Mouse (Mus musculus) MN1 (cell line): Measurements from ENCODE around the gene Timm10b.

ENCODE experiments used
- DNase-seq: peaks from one replicate; pipeline ENCODE4 v3.0.0-alpha.2; 2016; ENCODE audit warnings: low spot score

Gene Timm10b

GRCm38 (mm10) chr7:105639756-105640155 is at the start of gene Timm10b:
Gene Timm10b, plus strand, starts transcription at chr7:105640056.
- no peak for DNase-seq

- DNase-seq, result no peak
Observed at GRCm38 (mm10) chr7:105590097-105590496, 49.8 kb upstream of the Timm10b start.

- peak; percentile 48 for DNase-seq
Observed at GRCm38 (mm10) chr7:105602860-105603623, 36.8 kb upstream of the Timm10b start.

- no peak for DNase-seq
Observed at GRCm38 (mm10) chr7:105608467-105608866, 31.4 kb upstream of the Timm10b start.

- DNase-seq, result no peak
Observed at GRCm38 (mm10) chr7:105611767-105612166, 28.1 kb upstream of the Timm10b start.

- DNase-seq, result no peak
Observed at GRCm38 (mm10) chr7:105614400-105614799, 25.5 kb upstream of the Timm10b start.

- DNase-seq, result no peak
Observed at GRCm38 (mm10) chr7:105615720-105616119, 24.1 kb upstream of the Timm10b start.

GRCm38 (mm10) chr7:105616561-105616960 is 23.3 kb upstream of the Timm10b start:
- no peak for DNase-seq

GRCm38 (mm10) chr7:105617810-105618209 is 22.0 kb upstream of the Timm10b start:
- no peak for DNase-seq

GRCm38 (mm10) chr7:105619701-105620100 is 20.2 kb upstream of the Timm10b start:
- no peak for DNase-seq

GRCm38 (mm10) chr7:105621053-105621452 is 18.8 kb upstream of the Timm10b start:
- peak; percentile 58 for DNase-seq

GRCm38 (mm10) chr7:105621646-105622292 is 18.1 kb upstream of the Timm10b start:
- no peak for DNase-seq

GRCm38 (mm10) chr7:105625397-105625796 is 14.5 kb upstream of the Timm10b start:
- no peak for DNase-seq

- DNase-seq, result peak; percentile 89
Observed at GRCm38 (mm10) chr7:105628633-105629032, 11.2 kb upstream of the Timm10b start.

- DNase-seq, result no peak
Observed at GRCm38 (mm10) chr7:105632551-105632972, 7.3 kb upstream of the Timm10b start.

GRCm38 (mm10) chr7:105633127-105633800 is 6.6 kb upstream of the Timm10b start, which contains the start of gene Trim3:
Gene Trim3, minus strand, starts transcription at chr7:105633571.
- DNase-seq, result peak; percentile 91

- DNase-seq, result no peak
Observed at GRCm38 (mm10) chr7:105633801-105634135, 6.1 kb upstream of the Timm10b start.

- DNase-seq, result no peak
Observed at GRCm38 (mm10) chr7:105634272-105634920, 5.5 kb upstream of the Timm10b start.

- no peak for DNase-seq
Observed at GRCm38 (mm10) chr7:105635726-105636125, 4.1 kb upstream of the Timm10b start.

- no peak for DNase-seq
Observed at GRCm38 (mm10) chr7:105638776-105639175, 1.1 kb upstream of the Timm10b start.

- no peak for DNase-seq
Observed at GRCm38 (mm10) chr7:105639304-105639703, 552 bp upstream of the Timm10b start.

- peak; percentile 98 for DNase-seq
Observed at GRCm38 (mm10) chr7:105640233-105640893, 507 bp downstream of the Timm10b start, which contains the start of the genes Arfip2 and Gm45799. Gene Arfip2, minus strand, starts transcription at chr7:105640416. Gene Gm45799, plus strand, starts transcription at chr7:105640552.
